Mouse (Mus musculus): ENCODE measurements around the gene Rab28. TPM values are rescaled to one million over a fixed set of nuclear protein-coding genes. Genes with fewer than 3 reads are reported as not detected.

Rab28 gene
- total and polyA plus RNA-seq, 3 experiments = 35.1 to 58.3 (median 40.5) TPM

DNA sequence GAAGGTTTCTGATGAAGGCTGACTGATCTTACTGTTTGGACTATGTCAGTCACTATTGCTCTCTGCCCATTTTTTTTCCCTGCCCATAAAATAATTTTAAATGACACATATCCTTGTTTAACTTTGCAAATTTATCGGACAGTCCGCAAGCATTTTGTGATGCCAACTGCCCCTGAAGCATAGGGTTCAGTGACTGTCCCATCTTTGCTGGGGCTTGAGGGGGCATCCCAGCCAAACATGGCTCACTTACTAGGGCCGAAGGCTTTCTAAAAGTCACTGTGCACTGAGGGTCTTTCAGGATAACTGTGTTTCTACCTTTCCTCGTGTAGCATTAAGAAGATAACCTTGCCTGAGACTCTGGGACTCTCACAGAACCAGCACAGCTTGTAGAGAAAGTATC lies 44.8 kb upstream of the Rab28 start:
- TF ChIP-seq GATA1 (IDR thresholded peaks at IDR 0.05; ENCODE audit: borderline replicate concordance, low read length) = no peak
- H3K4me1 ChIP-seq (ENCODE audit: insufficient read depth, low read depth, low read length) = peaks cover 5% of the 10 kb centered on the region
- H3K9me3 ChIP-seq (replicated peaks) = no peaks in the 10 kb centered on the region
- H3K36me3 ChIP-seq (replicated peaks) = no peaks in the 10 kb centered on the region
- no peak overlapping the region for H3K4me3 ChIP-seq (ENCODE audit: low read depth, low read length)
- H3K27me3 ChIP-seq (ENCODE audit: insufficient read depth, low read length) = peaks cover 30% of the 10 kb centered on the region
- ATAC-seq (ENCODE audit: extremely low read depth, insufficient number of reproducible peaks, low FRiP score, poor library complexity, severe bottlenecking) (no peak), DNase-seq (ENCODE audit: low spot score) (no peak)

DNA sequence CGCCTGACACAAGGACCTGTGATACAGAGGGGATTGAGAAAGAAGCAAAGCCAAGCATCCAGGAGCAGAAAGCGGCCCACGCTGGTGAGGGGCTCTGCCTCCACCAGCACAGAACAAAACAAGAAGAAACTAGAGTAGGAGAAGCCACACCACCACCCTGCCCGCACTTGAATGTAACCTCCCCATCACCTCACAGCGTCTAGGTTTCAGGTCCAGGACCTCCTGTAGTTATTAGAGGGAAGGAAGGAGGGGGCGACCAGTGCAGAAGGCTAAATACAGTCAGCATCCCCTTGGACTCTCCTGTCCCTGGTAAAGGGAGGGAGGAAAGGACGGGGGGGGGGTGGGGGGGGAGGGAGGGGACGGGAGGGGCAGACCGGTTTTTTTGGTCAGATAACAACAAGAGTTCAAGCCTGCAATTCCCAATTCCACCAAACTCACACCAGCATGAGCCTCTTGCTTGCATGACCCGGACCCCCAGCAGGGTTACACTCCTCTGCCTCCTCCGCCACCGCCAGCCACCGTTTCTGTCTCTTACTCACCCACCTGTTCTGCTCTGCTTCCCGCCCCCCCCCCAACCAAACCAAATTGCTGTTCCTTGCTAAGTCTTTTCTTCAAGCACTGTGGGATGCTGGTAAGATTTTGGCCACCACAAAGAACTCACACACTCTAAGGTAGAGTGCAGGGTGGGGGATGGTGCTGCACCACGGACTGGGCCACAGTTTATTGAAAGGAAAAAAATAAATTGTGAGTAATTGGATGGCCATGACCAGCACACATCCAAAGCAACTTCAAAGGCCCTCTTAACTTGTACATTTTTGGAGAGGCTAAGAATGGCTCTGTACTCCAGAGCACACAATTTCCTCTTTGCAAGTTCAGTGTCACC lies 37.2 kb upstream of the Rab28 start:
- no peak for DNase-seq (ENCODE audit: low spot score)
- peaks cover 12% of the 10 kb centered on the region for H3K4me1 ChIP-seq (ENCODE audit: insufficient read depth, low read depth, low read length)
- peaks cover 23% of the 10 kb centered on the region for H3K27me3 ChIP-seq (ENCODE audit: insufficient read depth, low read length)
- H3K4me3 ChIP-seq (ENCODE audit: low read depth, low read length) = no peak overlapping the region
- H3K36me3 ChIP-seq (replicated peaks) = no peaks in the 10 kb centered on the region
- TF ChIP-seq CTCF (IDR thresholded peaks at IDR 0.05; ENCODE audit: low read depth, low read length) (no peak), GATA2 (IDR thresholded peaks at IDR 0.05; ENCODE audit: borderline replicate concordance, low read depth, low read length) (no peak), TAL1 (conservative IDR thresholded peaks at IDR 0.05; ENCODE audit: low read depth, low read length) (no peak), POLR2AphosphoS5 (IDR thresholded peaks at IDR 0.05; ENCODE audit: insufficient replicate concordance, low read depth, low read length) (no peak), GATA1 (IDR thresholded peaks at IDR 0.05; ENCODE audit: borderline replicate concordance, low read length) (no peak)
- ATAC-seq (ENCODE audit: extremely low read depth, insufficient number of reproducible peaks, low FRiP score, poor library complexity, severe bottlenecking) = no peak
- H3K9me3 ChIP-seq (replicated peaks) = no peaks in the 10 kb centered on the region

DNA sequence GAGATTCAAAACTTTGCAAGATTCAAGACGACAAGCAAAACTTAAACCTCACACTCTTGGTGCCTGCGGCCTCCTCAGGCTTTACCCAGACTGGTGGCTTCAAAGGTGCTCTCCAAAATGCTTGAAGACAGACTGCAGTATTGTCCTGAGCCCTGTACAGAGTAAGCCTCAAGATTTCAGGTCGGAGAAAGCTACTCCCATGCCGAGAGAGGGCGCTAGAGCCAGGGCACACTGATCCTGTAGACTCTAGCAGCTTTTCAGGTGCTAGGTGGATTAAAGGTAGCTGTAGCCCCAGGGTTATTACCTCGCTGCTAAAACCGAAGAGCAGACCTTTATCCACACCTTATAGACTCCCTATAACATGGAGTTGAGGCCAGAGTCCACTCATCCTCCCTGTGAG lies 36.3 kb upstream of the Rab28 start:
- DNase-seq (ENCODE audit: low spot score) (no peak), ATAC-seq (ENCODE audit: extremely low read depth, insufficient number of reproducible peaks, low FRiP score, poor library complexity, severe bottlenecking) (no peak)
- no peak overlapping the region for H3K4me3 ChIP-seq (ENCODE audit: low read depth, low read length)
- H3K27me3 ChIP-seq (ENCODE audit: insufficient read depth, low read length) = peaks cover 23% of the 10 kb centered on the region
- no peaks in the 10 kb centered on the region for H3K9me3 ChIP-seq (replicated peaks)
- TF ChIP-seq GATA1 (IDR thresholded peaks at IDR 0.05; ENCODE audit: borderline replicate concordance, low read length) (no peak), POLR2AphosphoS5 (IDR thresholded peaks at IDR 0.05; ENCODE audit: insufficient replicate concordance, low read depth, low read length) (no peak), CTCF (IDR thresholded peaks at IDR 0.05; ENCODE audit: low read depth, low read length) (no peak), TAL1 (conservative IDR thresholded peaks at IDR 0.05; ENCODE audit: low read depth, low read length) (no peak), GATA2 (IDR thresholded peaks at IDR 0.05; ENCODE audit: borderline replicate concordance, low read depth, low read length) (no peak)
- peaks cover 16% of the 10 kb centered on the region for H3K4me1 ChIP-seq (ENCODE audit: insufficient read depth, low read depth, low read length)
- no peaks in the 10 kb centered on the region for H3K36me3 ChIP-seq (replicated peaks)

DNA sequence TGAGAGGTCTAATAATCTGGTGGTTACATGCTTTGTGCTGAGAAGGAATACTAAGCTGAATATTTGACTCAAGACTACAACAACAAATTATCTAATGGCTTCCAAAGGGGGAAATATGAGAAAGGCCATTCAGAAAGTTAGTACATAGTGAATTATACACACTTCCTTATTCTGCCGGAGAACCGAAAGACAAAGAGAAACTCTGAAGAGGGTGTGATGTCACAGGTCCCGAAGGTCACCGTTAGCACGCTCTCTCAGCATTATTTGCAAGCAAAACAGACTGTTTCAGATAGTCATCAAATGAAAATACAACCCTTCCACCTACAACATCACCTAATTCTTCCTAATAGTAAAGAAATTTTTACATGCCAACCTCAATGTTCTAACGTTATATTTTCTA lies 30.9 kb upstream of the Rab28 start:
- peaks cover 1% of the 10 kb centered on the region; the same call in 1 of the 2 replicates for H3K27me3 ChIP-seq (ENCODE audit: insufficient read depth, low read length)
- TF ChIP-seq GATA2 (IDR thresholded peaks at IDR 0.05; ENCODE audit: borderline replicate concordance, low read depth, low read length) (no peak), GATA1 (IDR thresholded peaks at IDR 0.05; ENCODE audit: borderline replicate concordance, low read length) (no peak)
- no peak overlapping the region; the same call in 1 of the 2 replicates for H3K4me3 ChIP-seq (ENCODE audit: low read depth, low read length)
- no peaks in the 10 kb centered on the region for H3K9me3 ChIP-seq (replicated peaks)
- no peak for DNase-seq (ENCODE audit: low spot score)
- peak; percentile 86 for ATAC-seq (ENCODE audit: extremely low read depth, insufficient number of reproducible peaks, low FRiP score, poor library complexity, severe bottlenecking)
- H3K4me1 ChIP-seq (ENCODE audit: insufficient read depth, low read depth, low read length) = peaks cover 17% of the 10 kb centered on the region
- no peaks in the 10 kb centered on the region for H3K36me3 ChIP-seq (replicated peaks)

DNA sequence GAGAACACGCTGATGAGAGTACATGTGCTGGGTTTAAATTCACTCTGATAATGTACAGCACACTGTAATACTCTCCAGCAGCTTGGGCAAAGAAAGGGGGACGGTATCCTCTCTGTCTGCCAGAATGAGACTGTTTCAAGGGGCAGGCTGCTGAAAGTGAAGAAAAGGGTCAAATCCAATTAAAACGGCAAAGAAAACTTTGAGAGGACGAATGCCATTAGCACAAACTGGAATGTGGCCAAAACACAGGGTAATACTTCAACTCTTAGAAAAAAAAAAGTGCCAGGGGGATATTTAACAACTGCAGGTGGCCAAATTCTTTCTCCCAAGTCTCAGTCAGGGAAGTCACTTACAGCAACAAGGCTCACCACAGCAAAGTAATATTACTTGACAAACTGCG lies 29.1 kb upstream of the Rab28 start:
- DNase-seq (ENCODE audit: low spot score) = no peak
- Histone ChIP-seq H3K27me3 (ENCODE audit: insufficient read depth, low read length) (no peaks in the 10 kb centered on the region), H3K9me3 (replicated peaks) (no peaks in the 10 kb centered on the region), H3K4me1 (ENCODE audit: insufficient read depth, low read depth, low read length) (peaks cover 16% of the 10 kb centered on the region), H3K4me3 (ENCODE audit: low read depth, low read length) (no peak overlapping the region), H3K36me3 (replicated peaks) (no peaks in the 10 kb centered on the region)
- no peak for ATAC-seq (ENCODE audit: extremely low read depth, insufficient number of reproducible peaks, low FRiP score, poor library complexity, severe bottlenecking)
- no peak for TF ChIP-seq GATA2 (IDR thresholded peaks at IDR 0.05; ENCODE audit: borderline replicate concordance, low read depth, low read length)
- TF ChIP-seq POLR2AphosphoS5 (IDR thresholded peaks at IDR 0.05; ENCODE audit: insufficient replicate concordance, low read depth, low read length) = no peak
- TF ChIP-seq TAL1 (conservative IDR thresholded peaks at IDR 0.05; ENCODE audit: low read depth, low read length) = no peak
- TF ChIP-seq CTCF (IDR thresholded peaks at IDR 0.05; ENCODE audit: low read depth, low read length) = no peak
- no peak for TF ChIP-seq GATA1 (IDR thresholded peaks at IDR 0.05; ENCODE audit: borderline replicate concordance, low read length)

DNA sequence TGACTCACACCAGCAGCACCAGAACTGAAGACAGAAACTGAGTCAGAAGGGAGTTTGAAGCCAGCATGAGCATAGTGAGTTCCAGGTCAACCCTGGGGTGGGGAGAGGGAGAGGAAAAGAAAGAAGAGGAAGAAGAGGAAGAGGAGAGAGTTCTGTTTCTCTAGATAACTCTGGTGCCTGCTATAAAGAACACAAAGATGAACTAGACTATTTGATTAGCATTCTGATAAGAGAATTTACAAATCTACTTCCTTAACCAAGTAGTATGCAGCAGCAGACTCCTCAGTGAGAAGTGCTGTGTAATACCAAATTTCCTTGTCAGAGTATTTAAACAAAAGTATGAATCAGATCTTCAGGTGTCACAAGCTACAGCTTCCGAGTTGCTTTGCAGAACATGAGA lies 19.1 kb upstream of the Rab28 start:
- no peak overlapping the region for H3K4me3 ChIP-seq (ENCODE audit: low read depth, low read length)
- no peaks in the 10 kb centered on the region for H3K9me3 ChIP-seq (replicated peaks)
- H3K36me3 ChIP-seq (replicated peaks) = no peaks in the 10 kb centered on the region
- no peak for DNase-seq (ENCODE audit: low spot score)
- H3K27me3 ChIP-seq (ENCODE audit: insufficient read depth, low read length) = no peaks in the 10 kb centered on the region
- ATAC-seq (ENCODE audit: extremely low read depth, insufficient number of reproducible peaks, low FRiP score, poor library complexity, severe bottlenecking) = peak; percentile 87
- TF ChIP-seq TAL1 (conservative IDR thresholded peaks at IDR 0.05; ENCODE audit: low read depth, low read length) (no peak), POLR2AphosphoS5 (IDR thresholded peaks at IDR 0.05; ENCODE audit: insufficient replicate concordance, low read depth, low read length) (no peak), CTCF (IDR thresholded peaks at IDR 0.05; ENCODE audit: low read depth, low read length) (no peak), GATA2 (IDR thresholded peaks at IDR 0.05; ENCODE audit: borderline replicate concordance, low read depth, low read length) (no peak), GATA1 (IDR thresholded peaks at IDR 0.05; ENCODE audit: borderline replicate concordance, low read length) (no peak)
- H3K4me1 ChIP-seq (ENCODE audit: insufficient read depth, low read depth, low read length) = peaks cover 18% of the 10 kb centered on the region
